Comparison of ENCODE assay signal across 22 mouse cellular contexts in genomic region chr16:87568241-87568640, GRCm38 (mm10). TPM values are rescaled to one million over a fixed set of nuclear protein-coding genes. Genes with fewer than 3 reads are reported as not detected.
DNase-seq lines count a peak whose midpoint lies in the region; ATAC-seq and TF ChIP-seq lines count a peak whose summit lies in the region.
"Had no signal": no experiment of that assay in that cellular context is flagged by ENCODE, and none has a peak within 500 bp of the region (broad histone marks: within the 10 kb centered on the region; RNA-seq: fewer than 3 reads in every experiment).

No protein-coding gene starts in this region.

- peaks cover 6% of the 10 kb centered on the region; the same call in 1 of the 2 replicates for H3K4me1 ChIP-seq in cerebellum, adult 2 months (ENCODE audit: control insufficient read depth, insufficient read depth, low read length)
- peaks cover 20% of the 10 kb centered on the region for H3K4me1 ChIP-seq in forebrain, embryonic 15.5 days
- no peaks in the 10 kb centered on the region for H3K4me1 ChIP-seq in forebrain, embryonic 11.5 days (replicated peaks; ENCODE audit: control insufficient read depth, insufficient read depth, low read length)
- H3K4me1 ChIP-seq in embryonic fibroblast, embryonic 13.5 days (ENCODE audit: control insufficient read depth, insufficient read depth, low read length) = peaks cover 10% of the 10 kb centered on the region
- no peaks in the 10 kb centered on the region for H3K4me1 ChIP-seq in midbrain, embryonic 13.5 days (replicated peaks)
- H3K4me1 ChIP-seq: hindbrain, embryonic 12.5 days; limb, embryonic 13.5 days; liver, embryonic 13.5 days; neural tube, embryonic 12.5 days had no signal

- H3K9me3 ChIP-seq in forebrain, embryonic 15.5 days = no peaks in the 10 kb centered on the region
- no peaks in the 10 kb centered on the region for H3K9me3 ChIP-seq in forebrain, embryonic 11.5 days (ENCODE audit: control insufficient read depth, low read length)
- H3K9me3 ChIP-seq in midbrain, embryonic 13.5 days = no peaks in the 10 kb centered on the region
- H3K9me3 ChIP-seq: hindbrain, embryonic 12.5 days; limb, embryonic 13.5 days; liver, embryonic 13.5 days; neural tube, embryonic 12.5 days had no signal

- H3K27me3 ChIP-seq in cerebellum, adult 2 months (ENCODE audit: control insufficient read depth, insufficient read depth, low read length) = no peaks in the 10 kb centered on the region
- no peaks in the 10 kb centered on the region for H3K27me3 ChIP-seq in forebrain, embryonic 15.5 days
- no peaks in the 10 kb centered on the region for H3K27me3 ChIP-seq in forebrain, embryonic 11.5 days (ENCODE audit: control insufficient read depth, insufficient read depth, low read length)
- H3K27me3 ChIP-seq in midbrain, embryonic 13.5 days = no peaks in the 10 kb centered on the region
- H3K27me3 ChIP-seq: hindbrain, embryonic 12.5 days; limb, embryonic 13.5 days; liver, embryonic 13.5 days; neural tube, embryonic 12.5 days had no signal

- 16% methylated on average over 7 of the region's 7 CpGs for WGBS in cerebellum, adult 2 months
- 79% methylated on average over 7 of the region's 7 CpGs for WGBS in forebrain, embryonic 15.5 days
- WGBS in forebrain, embryonic 11.5 days = 93% methylated on average over 7 of the region's 7 CpGs
- 94% methylated on average over 7 of the region's 7 CpGs for WGBS in midbrain, embryonic 13.5 days

- DNase-seq in cerebellum, adult 2 months = peak in 1 of 2 experiments; percentile 40
- no peak for DNase-seq in cerebellum, postnatal 25 days
- no peak for DNase-seq in forebrain, embryonic 11.5 days (ENCODE audit: low spot score)
- DNase-seq in brain, adult 2 months (ENCODE audit: low read depth, low spot score) = peak; percentile 27
- DNase-seq in urinary bladder, adult 2 months (ENCODE audit: low spot score) = no peak
- DNase-seq: adrenal gland, postnatal 14 days; gastrocnemius, postnatal 36 days; kidney, adult 2 months; liver, embryonic 13.5 days; midbrain, embryonic 14.5 days; retina, postnatal 1 day; thymus, postnatal 25 days had no signal

- TF ChIP-seq CTCF in cerebellum, adult 2 months (IDR thresholded peaks at IDR 0.05; ENCODE audit: borderline replicate concordance, insufficient read depth, low read depth, low read length) = no peak
- TF ChIP-seq CTCF in embryonic fibroblast, embryonic 13.5 days (IDR thresholded peaks at IDR 0.05; ENCODE audit: borderline replicate concordance, insufficient read depth, low read length) = no peak

- no peak overlapping the region for H3K4me2 ChIP-seq in forebrain, embryonic 15.5 days (replicated peaks)
- H3K4me2 ChIP-seq in forebrain, embryonic 11.5 days (ENCODE audit: low read depth, low read length, severe bottlenecking) = no peak overlapping the region
- no peak overlapping the region for H3K4me2 ChIP-seq in midbrain, embryonic 13.5 days (replicated peaks)
- H3K4me2 ChIP-seq: hindbrain, embryonic 12.5 days; limb, embryonic 13.5 days; liver, embryonic 13.5 days; lung, embryonic 14.5 days; neural tube, embryonic 12.5 days had no signal

- H3K27ac ChIP-seq in cerebellum, adult 2 months (ENCODE audit: insufficient read depth, low read length) = no peak overlapping the region
- peak overlapping the region; percentile 80 for H3K27ac ChIP-seq in forebrain, embryonic 15.5 days (replicated peaks)
- H3K27ac ChIP-seq in forebrain, embryonic 11.5 days (ENCODE audit: low read depth, low read length) = no peak overlapping the region
- peak overlapping the region; percentile 93 for H3K27ac ChIP-seq in embryonic fibroblast, embryonic 13.5 days (ENCODE audit: insufficient read depth, low read length)
- H3K27ac ChIP-seq in midbrain, embryonic 13.5 days = no peak overlapping the region
- H3K27ac ChIP-seq: hindbrain, embryonic 12.5 days; kidney, postnatal 0 days; limb, embryonic 13.5 days; liver, embryonic 13.5 days; neural tube, embryonic 12.5 days had no signal

- no peak overlapping the region for H3K9ac ChIP-seq in forebrain, embryonic 15.5 days (replicated peaks)
- H3K9ac ChIP-seq in forebrain, embryonic 11.5 days (ENCODE audit: low read length) = no peak overlapping the region
- H3K9ac ChIP-seq in midbrain, embryonic 13.5 days (replicated peaks) = no peak overlapping the region
- H3K9ac ChIP-seq: hindbrain, embryonic 12.5 days; limb, embryonic 13.5 days; liver, embryonic 13.5 days; lung, embryonic 14.5 days; neural tube, embryonic 12.5 days had no signal

- no peaks in the 10 kb centered on the region for H3K36me3 ChIP-seq in forebrain, embryonic 15.5 days
- H3K36me3 ChIP-seq in forebrain, embryonic 11.5 days (ENCODE audit: control insufficient read depth, insufficient read depth, low read length) = no peaks in the 10 kb centered on the region
- H3K36me3 ChIP-seq in midbrain, embryonic 13.5 days = no peaks in the 10 kb centered on the region
- H3K36me3 ChIP-seq: hindbrain, embryonic 12.5 days; limb, embryonic 13.5 days; liver, embryonic 13.5 days; neural tube, embryonic 12.5 days had no signal

- peak overlapping the region; percentile 45 for H3K4me3 ChIP-seq in cerebellum, adult 2 months (replicated peaks; ENCODE audit: insufficient read depth, low read depth, low read length)
- no peak overlapping the region for H3K4me3 ChIP-seq in forebrain, embryonic 15.5 days
- H3K4me3 ChIP-seq in forebrain, embryonic 11.5 days (ENCODE audit: low read depth, low read length) = no peak overlapping the region
- no peak overlapping the region for H3K4me3 ChIP-seq in embryonic fibroblast, embryonic 13.5 days (ENCODE audit: insufficient read depth, low read length)
- H3K4me3 ChIP-seq in midbrain, embryonic 13.5 days (replicated peaks) = no peak overlapping the region
- H3K4me3 ChIP-seq: hindbrain, embryonic 12.5 days; limb, embryonic 13.5 days; liver, embryonic 13.5 days; neural tube, embryonic 12.5 days had no signal

- ATAC-seq in forebrain, embryonic 15.5 days (replicated peaks) = peak; percentile 44
- no peak for ATAC-seq in forebrain, embryonic 11.5 days (replicated peaks; ENCODE audit: low FRiP score)
- ATAC-seq in midbrain, embryonic 13.5 days = no peak
- ATAC-seq: inflammation-experienced regulatory T-cells, adult 6 months had no signal

- TF ChIP-seq POLR2A in cerebellum, adult 2 months (IDR thresholded peaks at IDR 0.05; ENCODE audit: borderline replicate concordance, insufficient read depth, low read length) = no peak
- TF ChIP-seq POLR2A in embryonic fibroblast, embryonic 13.5 days (IDR thresholded peaks at IDR 0.05; ENCODE audit: low read depth, low read length) = no peak

RNA-seq across cellular contexts. Expression of gene Map3k7cl, which starts 15.1 kb away (rescaled TPM):
- 0.98 and 1.00 TPM in 2 replicates for polyA plus RNA-seq in cerebellum, adult 2 months (2012; rRNA removed)
- 0.11 TPM in 1 of 2 replicates, not detected in the other for polyA plus RNA-seq in forebrain, embryonic 15.5 days (2015; fragmentation: Nextera tagmentation; extraction: Ambion mirVana)
- polyA plus RNA-seq in forebrain, embryonic 11.5 days (2014; fragmentation: Nextera tagmentation; extraction: Ambion mirVana) = 0.15 TPM in 1 of 2 replicates, not detected in the other
- 12.5 and 13.5 TPM in 2 replicates for polyA plus RNA-seq in embryonic fibroblast, embryonic 13.5 days (2011; ENCODE audit: insufficient read length, low read depth, missing spikeins)
- polyA plus RNA-seq in urinary bladder, adult 2 months (2012; rRNA removed) = 2.8 TPM in 2 replicates
- polyA plus RNA-seq in midbrain, embryonic 13.5 days (2015; fragmentation: Nextera tagmentation; extraction: Ambion mirVana) = not detected in 2 replicates
- polyA plus RNA-seq: embryonic facial prominence, embryonic 11.5 days; inflammation-experienced regulatory T-cells, adult 6 months; liver, embryonic 13.5 days; midbrain, embryonic 14.5 days; neural tube, embryonic 12.5 days had no signal

Comparison
In these comparisons a context has a peak if more than half of its experiments do, and no peak if none do; other contexts are left out.
1. H3K27ac ChIP-seq: peak in forebrain, embryonic 15.5 days (single experiment) and embryonic fibroblast, embryonic 13.5 days (single experiment); none in cerebellum, adult 2 months (single experiment), forebrain, embryonic 11.5 days (single experiment) and midbrain, embryonic 13.5 days (single experiment).